Mouse (Mus musculus) liver, embryonic 15.5 days (tissue): ENCODE results near the gene Vps72. TPM values are rescaled to one million over a fixed set of nuclear protein-coding genes. Genes with fewer than 3 reads are reported as not detected.

ENCODE experiments used
- ATAC-seq: fragments of 200-750 bp; cut with Nextera tagmentation; 2 replicates; pipeline ENCODE4 v1.8.0; 2017; ENCODE audit warnings: moderate number of reproducible peaks, mild to moderate bottlenecking, moderate library complexity; ENCODE audit not compliant: insufficient read depth
- H3K27ac ChIP-seq: fragments of 300-500 bp; sonication (generic); replicated peaks from 2 replicates; pipeline ENCODE4 v1.5.1; 2015; ENCODE audit warnings: mild to moderate bottlenecking, inconsistent platforms
- H3K27me3 ChIP-seq: fragments of 300-500 bp; sonication (generic); 2 replicates; pipeline ENCODE4 v1.6.1; 2015; ENCODE audit warnings: mild to moderate bottlenecking, inconsistent platforms
- H3K36me3 ChIP-seq: fragments of 300-500 bp; sonication (generic); replicated peaks from 2 replicates; pipeline ENCODE4 v1.6.1; 2015; ENCODE audit warnings: moderate library complexity, mild to moderate bottlenecking, inconsistent platforms
- H3K4me1 ChIP-seq: fragments of 300-500 bp; sonication (generic); replicated peaks from 2 replicates; pipeline ENCODE4 v1.6.1; 2015; ENCODE audit warnings: inconsistent platforms
- H3K4me2 ChIP-seq: fragments of 300-500 bp; sonication (generic); 2 replicates; pipeline ENCODE4 v1.6.1; 2015; ENCODE audit warnings: moderate library complexity, mild to moderate bottlenecking, inconsistent platforms
- H3K4me3 ChIP-seq: fragments of 300-500 bp; sonication (generic); replicated peaks from 2 replicates; pipeline ENCODE4 v1.5.1; 2015; ENCODE audit warnings: mild to moderate bottlenecking, inconsistent platforms
- H3K9ac ChIP-seq: fragments of 300-500 bp; sonication (generic); 2 replicates; pipeline ENCODE4 v1.6.1; 2015; ENCODE audit warnings: moderate library complexity, mild to moderate bottlenecking, inconsistent platforms
- H3K9me3 ChIP-seq: fragments of 300-500 bp; sonication (generic); replicated peaks from 2 replicates; pipeline ENCODE4 v1.6.1; 2016; ENCODE audit warnings: inconsistent platforms
- WGBS: fragments of 180-500 bp; shearing (Covaris S2); methylation state at CpG from one replicate; pipeline ENCODE4 v1.1.7; 2015; ENCODE audit warnings: mixed read lengths; ENCODE audit not compliant: insufficient replicate concordance; 5-methylcytosine and 5-hydroxymethylcytosine counted together
- polyA plus RNA-seq: library from polyadenylated mRNA; unstranded; fragments of >200 nt; fragmentation: Nextera tagmentation; extraction: Ambion mirVana; gene quantifications from 2 replicates; pipeline ENCODE4 v1.2.1, GENCODE M21; 2015

Vps72 gene
- polyA plus RNA-seq, 1 experiment from 2014 or later = 31.4 TPM

GRCm38 (mm10) chr3:95142617-95143011 is 31.8 kb downstream of the Vps72 start:
- Histone ChIP-seq H3K9ac (no peak overlapping the region), H3K27me3 (0 out of 2 replicates have a peak, but pooled peaks cover 5% of the 10 kb centered on the region), H3K4me1 (peaks cover 25% of the 10 kb centered on the region), H3K4me2 (peak overlapping the region; percentile 45), H3K4me3 (peak overlapping the region; percentile 38; the same call in 1 of the 2 replicates), H3K36me3 (peaks cover 26% of the 10 kb centered on the region), H3K9me3 (no peaks in the 10 kb centered on the region), H3K27ac (peak overlapping the region; percentile 60; the same call in 1 of the 2 replicates)
- 4% methylated on average over 5 of the region's 5 CpGs for WGBS
- ATAC-seq = peak; percentile 72

DNA sequence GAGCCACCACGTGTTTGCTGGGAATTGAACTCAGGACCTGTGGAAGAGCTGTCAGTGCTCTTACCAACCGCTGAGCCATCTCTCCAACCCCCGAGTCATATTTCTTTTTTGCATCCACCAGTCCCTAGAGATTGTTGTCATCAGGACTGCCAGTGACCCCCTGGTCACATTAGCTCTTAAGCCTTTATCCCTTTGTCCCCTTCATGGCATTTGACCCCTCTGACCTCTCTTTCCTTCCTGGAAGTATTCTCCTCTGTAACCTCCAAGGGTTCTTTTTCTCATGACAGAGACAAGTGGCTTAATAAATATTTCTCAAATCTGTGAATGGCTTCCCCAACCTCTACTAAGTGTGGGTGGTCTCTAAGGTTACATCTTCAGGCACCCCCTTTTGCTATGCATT is 37.1 kb downstream of the Vps72 start:
- H3K9ac ChIP-seq = no peak overlapping the region
- no peaks in the 10 kb centered on the region for H3K4me1 ChIP-seq
- no peaks in the 10 kb centered on the region for H3K9me3 ChIP-seq
- no peak for ATAC-seq
- H3K4me2 ChIP-seq = no peak overlapping the region
- H3K4me3 ChIP-seq = no peak overlapping the region
- H3K27me3 ChIP-seq = 0 out of 2 replicates have a peak, but pooled peaks cover 5% of the 10 kb centered on the region
- H3K36me3 ChIP-seq = no peaks in the 10 kb centered on the region
- 40% methylated on average over 3 of the region's 3 CpGs for WGBS
- H3K27ac ChIP-seq = no peak overlapping the region

- H3K36me3 ChIP-seq = no peaks in the 10 kb centered on the region
- H3K9ac ChIP-seq = no peak overlapping the region
- no peaks in the 10 kb centered on the region for H3K9me3 ChIP-seq
- H3K27me3 ChIP-seq = peaks cover 6% of the 10 kb centered on the region; the same call in 1 of the 2 replicates
- WGBS = 27% methylated on average over 4 of the region's 4 CpGs
- H3K4me2 ChIP-seq = no peak overlapping the region
- no peak overlapping the region for H3K27ac ChIP-seq
- no peak overlapping the region for H3K4me3 ChIP-seq
- ATAC-seq = no peak
- H3K4me1 ChIP-seq = no peaks in the 10 kb centered on the region
Observed at GRCm38 (mm10) chr3:95153874-95154273, 43.1 kb downstream of the Vps72 start.

- Histone ChIP-seq H3K9ac (peak overlapping the region; percentile 39), H3K36me3 (no peaks in the 10 kb centered on the region), H3K9me3 (no peaks in the 10 kb centered on the region), H3K4me2 (peak overlapping the region; percentile 90), H3K4me1 (peaks cover 26% of the 10 kb centered on the region), H3K4me3 (peak overlapping the region; percentile 61), H3K27me3 (peaks cover 58% of the 10 kb centered on the region), H3K27ac (no peak overlapping the region)
- no peak for ATAC-seq
- WGBS = 13% methylated on average over 8 of the region's 8 CpGs
Observed at GRCm38 (mm10) chr3:95159511-95159986, 48.7 kb downstream of the Vps72 start.

DNA sequence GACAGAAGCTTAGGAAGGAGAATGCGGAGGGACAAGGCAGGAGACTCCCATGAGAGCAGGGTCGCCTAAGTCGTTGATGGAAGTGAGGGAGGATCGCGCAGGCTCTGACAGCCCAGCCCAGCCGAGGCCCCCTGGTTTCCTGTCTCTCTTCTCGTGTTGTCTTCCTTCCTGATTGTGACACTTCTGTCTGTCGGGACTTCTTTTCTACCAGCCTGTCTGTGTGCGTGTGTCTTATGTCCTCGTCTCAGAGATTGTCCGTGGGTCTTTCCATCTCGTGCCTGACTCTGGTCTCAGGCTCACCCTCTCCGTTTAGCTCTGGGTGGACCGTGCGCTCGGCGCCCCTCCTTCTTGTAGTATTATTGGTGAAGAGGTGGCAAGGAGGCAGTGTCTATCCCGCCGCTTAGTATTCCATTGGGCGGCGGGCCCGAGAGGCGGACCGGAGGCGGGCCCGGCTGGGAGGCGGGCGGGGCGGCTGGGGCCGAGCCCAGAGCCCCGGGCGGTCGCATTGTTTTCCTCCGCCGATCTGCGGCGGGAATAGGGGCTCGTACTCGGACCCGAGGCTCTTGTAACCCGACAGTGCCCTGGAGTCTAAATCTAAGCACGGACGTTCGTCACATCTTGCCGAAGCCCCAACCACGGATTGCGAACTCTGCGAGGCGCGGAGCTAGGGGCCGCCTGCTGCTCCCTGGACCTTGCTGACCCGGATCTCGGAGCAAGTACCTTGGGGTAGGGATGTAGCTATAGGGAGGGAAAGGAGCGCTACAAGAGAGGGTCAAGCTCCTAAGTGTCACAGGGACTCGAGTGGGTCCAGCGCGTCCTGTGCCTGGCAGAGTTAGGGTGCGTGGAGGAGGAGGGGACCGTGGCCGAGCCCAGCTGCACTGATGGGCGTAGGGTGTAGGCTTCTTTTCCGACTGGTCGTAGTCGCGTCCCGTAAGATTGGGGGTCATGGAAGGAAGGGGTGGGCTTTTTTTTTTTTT is 49.5 kb downstream of the Vps72 start, which contains the start of gene Sema6c:
Gene Sema6c (plus strand): TSS at position 471 of the 977 bp plus-strand sequence.
- peak; percentile 96 for ATAC-seq
- H3K4me3 ChIP-seq = peak within 1 kb of the TSS; percentile 61
- peaks cover 26% of the 10 kb centered on the region for H3K4me1 ChIP-seq
- peak within 1 kb of the TSS; percentile 90 for H3K4me2 ChIP-seq
- peaks cover 58% of the 10 kb centered on the region for H3K27me3 ChIP-seq
- H3K9me3 ChIP-seq = no peaks in the 10 kb centered on the region
- no peak within 1 kb of the TSS for H3K27ac ChIP-seq
- WGBS = under 1% methylated on average over 66 of the region's 66 CpGs
- H3K9ac ChIP-seq = peak within 1 kb of the TSS; percentile 60
- H3K36me3 ChIP-seq = no peaks in the 10 kb centered on the region

- 3% methylated on average over 30 of the region's 30 CpGs for WGBS
- Histone ChIP-seq H3K27ac (no peak overlapping the region), H3K4me1 (peaks cover 26% of the 10 kb centered on the region), H3K4me3 (peak overlapping the region; percentile 61), H3K9me3 (no peaks in the 10 kb centered on the region), H3K9ac (peak overlapping the region; percentile 60), H3K4me2 (peak overlapping the region; percentile 90), H3K36me3 (no peaks in the 10 kb centered on the region), H3K27me3 (peaks cover 61% of the 10 kb centered on the region)
- no peak for ATAC-seq
Observed at GRCm38 (mm10) chr3:95161041-95161551, 50.3 kb downstream of the Vps72 start.

- Histone ChIP-seq H3K4me3 (peak overlapping the region; percentile 61), H3K4me1 (peaks cover 26% of the 10 kb centered on the region), H3K36me3 (no peaks in the 10 kb centered on the region), H3K9ac (no peak overlapping the region), H3K9me3 (no peaks in the 10 kb centered on the region), H3K27me3 (peaks cover 64% of the 10 kb centered on the region), H3K4me2 (peak overlapping the region; percentile 90), H3K27ac (no peak overlapping the region)
- 17% methylated on average over 9 of the region's 9 CpGs for WGBS
- no peak for ATAC-seq
Observed at GRCm38 (mm10) chr3:95161618-95162344, 51.0 kb downstream of the Vps72 start.

DNA sequence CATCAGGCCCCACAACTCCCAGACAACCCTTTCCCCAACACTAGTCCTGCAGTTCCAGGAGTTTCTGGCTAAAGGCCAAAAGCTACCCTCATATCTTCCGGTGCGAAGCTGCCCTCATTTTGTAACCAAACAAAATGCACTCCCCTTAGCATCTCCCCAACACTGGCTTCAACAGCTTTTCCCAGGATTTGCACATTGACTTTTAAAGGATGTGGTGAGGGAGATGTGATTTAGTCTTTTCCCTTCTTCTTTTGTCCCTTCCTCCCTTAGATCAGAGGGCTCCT is 51.5 kb downstream of the Vps72 start:
- no peak for ATAC-seq
- WGBS = 73% methylated on average over 2 of the region's 2 CpGs
- peaks cover 26% of the 10 kb centered on the region for H3K4me1 ChIP-seq
- H3K9ac ChIP-seq = no peak overlapping the region
- no peak overlapping the region for H3K4me3 ChIP-seq
- no peaks in the 10 kb centered on the region for H3K9me3 ChIP-seq
- H3K27ac ChIP-seq = no peak overlapping the region
- H3K4me2 ChIP-seq = no peak overlapping the region
- H3K27me3 ChIP-seq = peaks cover 68% of the 10 kb centered on the region
- H3K36me3 ChIP-seq = no peaks in the 10 kb centered on the region

DNA sequence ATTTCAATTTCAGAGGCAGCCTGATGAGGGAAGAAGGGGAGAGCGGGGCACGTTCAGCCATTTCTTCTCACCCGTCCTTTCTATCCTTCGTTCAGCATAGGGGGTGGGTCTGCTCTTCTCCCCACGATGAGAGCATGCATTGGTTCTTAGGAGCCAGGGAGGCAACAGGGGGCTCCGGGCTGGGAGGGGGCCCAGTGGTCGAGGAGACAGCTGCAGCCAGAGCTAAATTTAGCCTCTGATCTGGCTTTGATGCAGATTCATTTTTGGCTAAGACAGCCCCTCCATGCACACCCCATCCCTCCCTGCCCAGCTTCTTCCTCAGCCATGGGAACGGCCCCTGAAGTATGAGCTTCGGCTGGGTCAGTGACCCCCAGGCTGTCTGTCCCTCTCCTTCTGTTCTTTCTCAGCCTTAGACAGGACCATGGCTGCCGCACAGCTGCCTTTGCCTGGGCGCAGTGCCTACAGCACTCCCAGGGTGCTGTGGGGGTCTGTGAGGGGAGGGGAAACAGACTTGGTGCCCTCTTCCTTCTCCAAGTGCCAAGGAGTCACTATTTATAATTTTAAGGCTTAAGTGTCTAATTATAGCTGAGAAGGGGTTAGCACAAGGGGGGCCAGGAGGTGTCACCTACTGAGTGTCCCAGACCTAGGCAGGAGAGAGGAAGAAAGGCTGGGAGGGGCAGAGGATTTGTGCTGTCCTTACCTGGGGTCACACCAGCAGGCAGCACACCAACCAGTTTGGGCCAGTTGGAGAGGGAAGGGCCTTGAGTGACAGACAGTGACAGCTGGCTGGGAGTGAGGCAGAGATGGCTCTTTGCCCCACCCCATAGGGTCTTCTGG is 52.8 kb downstream of the Vps72 start:
- Histone ChIP-seq H3K36me3 (no peaks in the 10 kb centered on the region), H3K27me3 (peaks cover 78% of the 10 kb centered on the region), H3K4me1 (peaks cover 26% of the 10 kb centered on the region), H3K27ac (no peak overlapping the region), H3K4me2 (no peak overlapping the region), H3K4me3 (no peak overlapping the region), H3K9me3 (no peaks in the 10 kb centered on the region), H3K9ac (no peak overlapping the region)
- WGBS = 54% methylated on average over 11 of the region's 11 CpGs
- no peak for ATAC-seq

DNA sequence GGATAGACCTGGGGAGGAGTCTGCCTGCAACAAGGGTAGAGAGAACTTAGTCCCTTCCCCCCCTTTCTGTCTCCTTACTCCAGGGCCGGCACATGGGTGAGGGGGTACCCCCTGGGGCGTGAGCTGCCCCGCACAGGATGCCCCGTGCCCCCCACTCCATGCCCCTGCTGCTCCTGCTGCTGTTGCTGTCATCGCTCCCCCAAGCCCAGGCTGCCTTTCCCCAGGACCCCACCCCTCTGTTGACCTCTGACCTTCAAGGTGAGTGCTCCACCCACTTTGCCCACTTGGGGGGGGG is 53.4 kb downstream of the Vps72 start:
- Histone ChIP-seq H3K4me3 (no peak overlapping the region), H3K4me2 (no peak overlapping the region), H3K9me3 (no peaks in the 10 kb centered on the region), H3K36me3 (no peaks in the 10 kb centered on the region), H3K27ac (no peak overlapping the region), H3K4me1 (peaks cover 23% of the 10 kb centered on the region), H3K27me3 (peaks cover 78% of the 10 kb centered on the region), H3K9ac (no peak overlapping the region)
- no peak for ATAC-seq
- WGBS = 78% methylated on average over 5 of the region's 5 CpGs
